9 mouse cellular contexts compared by ENCODE assay signal in genomic region chr14:35110928-35111327, GRCm38 (mm10).
DNase-seq lines count a peak whose midpoint lies in the region; ATAC-seq and TF ChIP-seq lines count a peak whose summit lies in the region.
"Had no signal": no experiment of that assay in that cellular context is flagged by ENCODE, and none has a peak within 500 bp of the region (broad histone marks: within the 10 kb centered on the region; RNA-seq: fewer than 3 reads in every experiment).

No protein-coding gene starts in this region.

- peak; percentile 63; the same call in 1 of the 2 replicates for ATAC-seq in limb, embryonic 12.5 days (ENCODE audit: insufficient number of reproducible peaks, insufficient read depth, low FRiP score, low TSS enrichment, low read depth)

- peaks cover 5% of the 10 kb centered on the region; the same call in 1 of the 2 replicates for H3K4me1 ChIP-seq in limb, embryonic 12.5 days (replicated peaks)

- H3K9me3 ChIP-seq in limb, embryonic 12.5 days, result no peaks in the 10 kb centered on the region

- no peaks in the 10 kb centered on the region for H3K27me3 ChIP-seq in limb, embryonic 12.5 days

- no peak overlapping the region for H3K9ac ChIP-seq in limb, embryonic 12.5 days (replicated peaks)

- H3K4me3 ChIP-seq in left cerebral cortex, adult 2 months, result no peak overlapping the region
- H3K4me3 ChIP-seq in limb, embryonic 12.5 days (replicated peaks), result no peak overlapping the region
- H3K4me3 ChIP-seq: myocyte had no signal

- 77% methylated on average over 1 of the region's 1 CpGs for WGBS in limb, embryonic 12.5 days

- peak; percentile 13 for DNase-seq in cerebellum, adult 9-10 months
- no peak for DNase-seq in cerebellum, adult 11 months
- peak; percentile 26 to 31 for DNase-seq in left cerebral cortex, adult 2 months (ENCODE audit: extremely low spot score in 1 of 2, low spot score in 2 of 2)
- no peak for DNase-seq in left cerebral cortex, adult 8-10 months (ENCODE audit: low spot score in 2 of 2)
- peak; percentile 12 for DNase-seq in adrenal gland, postnatal 25 days
- no peak for DNase-seq in right cerebral cortex, postnatal 4 days
- no peak for DNase-seq in left cerebral cortex, postnatal 14 days (ENCODE audit: low spot score in 2 of 2)

- no peaks in the 10 kb centered on the region for H3K36me3 ChIP-seq in limb, embryonic 12.5 days

- H3K27ac ChIP-seq in left cerebral cortex, adult 2 months, result no peak overlapping the region
- no peak overlapping the region for H3K27ac ChIP-seq in limb, embryonic 12.5 days

- peak; percentile 54 for TF ChIP-seq CTCF in left cerebral cortex, adult 2 months (IDR thresholded peaks at IDR 0.05)

- H3K4me2 ChIP-seq in limb, embryonic 12.5 days, result no peak overlapping the region

- intact Hi-C loops in left cerebral cortex, adult 2 months (cut with DNase I), result loop anchor here (5.0 kb wide), 1 partner anchor 289 kb away; the partner anchor contains the start of gene Grid1
- intact Hi-C loops in left cerebral cortex, postnatal 14 days (cut with DNase I), result no loop called here

Comparison
In these comparisons a context has a peak if more than half of its experiments do, and no peak if none do; other contexts are left out.
1. DNase-seq: peak in cerebellum, adult 9-10 months (single experiment), left cerebral cortex, adult 2 months (2 of 2) and adrenal gland, postnatal 25 days (single experiment); none in cerebellum, adult 11 months (single experiment), left cerebral cortex, adult 8-10 months (0 of 2), right cerebral cortex, postnatal 4 days (single experiment) and left cerebral cortex, postnatal 14 days (0 of 2).